8 mouse cellular contexts compared by ENCODE assay signal in genomic region chr9:105394720-105395119, GRCm38 (mm10). TPM values are rescaled to one million over a fixed set of nuclear protein-coding genes. Genes with fewer than 3 reads are reported as not detected.
DNase-seq lines count a peak whose midpoint lies in the region; ATAC-seq and TF ChIP-seq lines count a peak whose summit lies in the region.

No protein-coding gene starts in this region.

- H3K79me2 ChIP-seq in liver, adult 2 months (ENCODE audit: control insufficient read depth, insufficient read depth, low read length), result 0 out of 2 replicates have a peak, but pooled peaks cover 6% of the 10 kb centered on the region

- H3K27ac ChIP-seq in liver, adult 2 months (replicated peaks; ENCODE audit: insufficient read depth, low read depth, low read length), result no peak overlapping the region
- H3K27ac ChIP-seq in embryonic facial prominence, embryonic 14.5 days (replicated peaks; ENCODE audit: low read depth, low read length), result peak overlapping the region; percentile 92; the same call in 1 of the 2 replicates
- H3K27ac ChIP-seq in limb, embryonic 11.5 days (replicated peaks; ENCODE audit: low read depth, low read length), result no peak overlapping the region
- no peak overlapping the region for H3K27ac ChIP-seq in neural tube, embryonic 14.5 days (ENCODE audit: low read depth, low read length)

- H3K4me2 ChIP-seq in embryonic facial prominence, embryonic 14.5 days (ENCODE audit: low read depth, low read length), result peak overlapping the region; percentile 80
- H3K4me2 ChIP-seq in limb, embryonic 11.5 days (ENCODE audit: low read depth, severe bottlenecking), result peak overlapping the region; percentile 51
- peak overlapping the region; percentile 78 for H3K4me2 ChIP-seq in neural tube, embryonic 14.5 days (ENCODE audit: low read depth, low read length)

- 16% methylated on average over 11 of the region's 11 CpGs for WGBS in liver, adult 2 months
- 14% methylated on average over 11 of the region's 11 CpGs for WGBS in embryonic facial prominence, embryonic 14.5 days
- WGBS in limb, embryonic 11.5 days, result 14% methylated on average over 11 of the region's 11 CpGs
- WGBS in neural tube, embryonic 14.5 days, result 13% methylated on average over 11 of the region's 11 CpGs

- H3K36me3 ChIP-seq in liver, adult 2 months (ENCODE audit: control insufficient read depth, insufficient read depth, low read length), result peaks cover 14% of the 10 kb centered on the region
- peaks cover 18% of the 10 kb centered on the region; the same call in 1 of the 2 replicates for H3K36me3 ChIP-seq in embryonic facial prominence, embryonic 14.5 days (ENCODE audit: control insufficient read depth, insufficient read depth, low read length)
- H3K36me3 ChIP-seq in limb, embryonic 11.5 days (ENCODE audit: control insufficient read depth, insufficient read depth, low read length), result peaks cover 3% of the 10 kb centered on the region; the same call in 1 of the 2 replicates
- no peaks in the 10 kb centered on the region for H3K36me3 ChIP-seq in neural tube, embryonic 14.5 days (ENCODE audit: control insufficient read depth, insufficient read depth, low read length)

- H3K27me3 ChIP-seq in liver, adult 2 months (ENCODE audit: control insufficient read depth, insufficient read depth, low read length), result no peaks in the 10 kb centered on the region
- no peaks in the 10 kb centered on the region for H3K27me3 ChIP-seq in embryonic facial prominence, embryonic 14.5 days (replicated peaks; ENCODE audit: control insufficient read depth, insufficient read depth, low read length)
- H3K27me3 ChIP-seq in limb, embryonic 11.5 days (ENCODE audit: control insufficient read depth, insufficient read depth, low read length), result 0 out of 2 replicates have a peak, but pooled peaks cover 2% of the 10 kb centered on the region
- no peaks in the 10 kb centered on the region for H3K27me3 ChIP-seq in neural tube, embryonic 14.5 days (ENCODE audit: control insufficient read depth, insufficient read depth, low read length)

- no peaks in the 10 kb centered on the region for H3K9me3 ChIP-seq in embryonic facial prominence, embryonic 14.5 days (ENCODE audit: control insufficient read depth, low read length)
- H3K9me3 ChIP-seq in limb, embryonic 11.5 days (ENCODE audit: control insufficient read depth, low read length), result no peaks in the 10 kb centered on the region
- no peaks in the 10 kb centered on the region for H3K9me3 ChIP-seq in neural tube, embryonic 14.5 days (ENCODE audit: control insufficient read depth, low read length)

- ATAC-seq in embryonic facial prominence, embryonic 14.5 days (ENCODE audit: low read depth), result no peak
- peak; percentile 51 for ATAC-seq in limb, embryonic 11.5 days (ENCODE audit: insufficient number of reproducible peaks, low FRiP score, low TSS enrichment, low read depth)
- ATAC-seq in neural tube, embryonic 14.5 days (ENCODE audit: low read depth), result no peak

- no peak for TF ChIP-seq POLR2A in liver, adult 2 months (IDR thresholded peaks at IDR 0.05; ENCODE audit: extremely low read depth, insufficient read depth, low read length)

- intact Hi-C loops in gastrocnemius, postnatal 36 days (cut with DNase I), result loop anchor here (10.0 kb wide), 1 partner anchor 340 kb away; the partner anchor contains the start of gene Mrpl3

- peaks cover 3% of the 10 kb centered on the region; the same call in 1 of the 2 replicates for H3K4me1 ChIP-seq in liver, adult 2 months (ENCODE audit: control insufficient read depth, insufficient read depth, low read length)
- H3K4me1 ChIP-seq in embryonic facial prominence, embryonic 14.5 days (ENCODE audit: control insufficient read depth, insufficient read depth, low read length), result peaks cover 13% of the 10 kb centered on the region
- H3K4me1 ChIP-seq in limb, embryonic 11.5 days (ENCODE audit: control insufficient read depth, insufficient read depth, low read length), result 0 out of 2 replicates have a peak, but pooled peaks cover 4% of the 10 kb centered on the region
- H3K4me1 ChIP-seq in neural tube, embryonic 14.5 days (ENCODE audit: control insufficient read depth, insufficient read depth, low read length), result peaks cover 24% of the 10 kb centered on the region

- no peak for TF ChIP-seq CTCF in liver, adult 2 months (IDR thresholded peaks at IDR 0.05; ENCODE audit: low read depth, low read length)

- DNase-seq in liver, adult 2 months (ENCODE audit: extremely low read depth, low read depth, low spot score), result no peak
- DNase-seq in liver, result no peak
- no peak for DNase-seq in embryonic facial prominence, embryonic 14.5 days (ENCODE audit: low spot score)
- no peak for DNase-seq in limb, embryonic 11.5 days (ENCODE audit: low spot score)
- DNase-seq in gastrocnemius, postnatal 36 days, result no peak
- DNase-seq in embryo, embryonic 10.5 days (ENCODE audit: low spot score), result no peak
- DNase-seq in left cerebral cortex, adult 11 months (ENCODE audit: low spot score), result no peak

- H3K4me3 ChIP-seq in liver, adult 2 months (ENCODE audit: insufficient read depth, low read depth, low read length), result peak overlapping the region; percentile 46
- peak overlapping the region; percentile 72 for H3K4me3 ChIP-seq in embryonic facial prominence, embryonic 14.5 days (ENCODE audit: low read depth, low read length)
- peak overlapping the region; percentile 58 for H3K4me3 ChIP-seq in limb, embryonic 11.5 days (ENCODE audit: low read depth, low read length)
- peak overlapping the region; percentile 79 for H3K4me3 ChIP-seq in neural tube, embryonic 14.5 days (ENCODE audit: low read depth, low read length)

- 0 out of 2 replicates have a peak overlapping the region, but pooled peaks have one; percentile 37 for H3K9ac ChIP-seq in liver, adult 2 months (ENCODE audit: low read depth, low read length)
- peak overlapping the region; percentile 45; the same call in 1 of the 2 replicates for H3K9ac ChIP-seq in embryonic facial prominence, embryonic 14.5 days (ENCODE audit: low read depth, low read length)
- no peak overlapping the region for H3K9ac ChIP-seq in limb, embryonic 11.5 days (ENCODE audit: low read length)
- no peak overlapping the region for H3K9ac ChIP-seq in neural tube, embryonic 14.5 days (replicated peaks; ENCODE audit: low read depth, low read length)

RNA-seq across cellular contexts. Expression of gene Aste1, which starts 0.5 kb away (rescaled TPM):
- total RNA-seq in liver, adult 2 months (2014; rRNA removed), result 3.2 and 3.6 TPM in 2 replicates
- 2.2 and 2.5 TPM in 2 replicates for polyA plus RNA-seq in liver, adult 2 months (2012; rRNA removed)
- polyA plus RNA-seq in embryonic facial prominence, embryonic 14.5 days (2014; fragmentation: Nextera tagmentation; extraction: Ambion mirVana), result 12.3 and 12.4 TPM in 2 replicates
- polyA plus RNA-seq in limb, embryonic 11.5 days (2014; fragmentation: Nextera tagmentation; extraction: Ambion mirVana), result 11.9 and 16.3 TPM in 2 replicates
- 12.6 and 13.4 TPM in 2 replicates for polyA plus RNA-seq in neural tube, embryonic 14.5 days (2014; fragmentation: Nextera tagmentation; extraction: Ambion mirVana)
- total RNA-seq in gastrocnemius, postnatal 36 days (2021), result 1 to 10 TPM; 1.7 to 1.8 TPM

RNA-seq across cellular contexts. Expression of gene Nek11, which starts 0.6 kb away (rescaled TPM):
- total RNA-seq in liver, adult 2 months (2014; rRNA removed), result not detected in 2 replicates
- polyA plus RNA-seq in liver, adult 2 months (2012; rRNA removed), result not detected in 2 replicates
- polyA plus RNA-seq in embryonic facial prominence, embryonic 14.5 days (2014; fragmentation: Nextera tagmentation; extraction: Ambion mirVana), result 1.1 and 1.2 TPM in 2 replicates
- polyA plus RNA-seq in limb, embryonic 11.5 days (2014; fragmentation: Nextera tagmentation; extraction: Ambion mirVana), result 0.07 and 0.16 TPM in 2 replicates
- 3.1 and 4.0 TPM in 2 replicates for polyA plus RNA-seq in neural tube, embryonic 14.5 days (2014; fragmentation: Nextera tagmentation; extraction: Ambion mirVana)
- not detected for total RNA-seq in gastrocnemius, postnatal 36 days (2021)

Comparison
In these comparisons a context has a peak if more than half of its experiments do, and no peak if none do; other contexts are left out.
1. H3K9ac ChIP-seq: peak in liver, adult 2 months (single experiment) and embryonic facial prominence, embryonic 14.5 days (single experiment); none in limb, embryonic 11.5 days (single experiment) and neural tube, embryonic 14.5 days (single experiment).
2. Peak in every context shown above with its lines, with median percentiles within 50 percentile points of each other: H3K4me3 ChIP-seq and H3K4me2 ChIP-seq.